9 mouse cellular contexts compared by ENCODE assay signal in the genomic region with DNA sequence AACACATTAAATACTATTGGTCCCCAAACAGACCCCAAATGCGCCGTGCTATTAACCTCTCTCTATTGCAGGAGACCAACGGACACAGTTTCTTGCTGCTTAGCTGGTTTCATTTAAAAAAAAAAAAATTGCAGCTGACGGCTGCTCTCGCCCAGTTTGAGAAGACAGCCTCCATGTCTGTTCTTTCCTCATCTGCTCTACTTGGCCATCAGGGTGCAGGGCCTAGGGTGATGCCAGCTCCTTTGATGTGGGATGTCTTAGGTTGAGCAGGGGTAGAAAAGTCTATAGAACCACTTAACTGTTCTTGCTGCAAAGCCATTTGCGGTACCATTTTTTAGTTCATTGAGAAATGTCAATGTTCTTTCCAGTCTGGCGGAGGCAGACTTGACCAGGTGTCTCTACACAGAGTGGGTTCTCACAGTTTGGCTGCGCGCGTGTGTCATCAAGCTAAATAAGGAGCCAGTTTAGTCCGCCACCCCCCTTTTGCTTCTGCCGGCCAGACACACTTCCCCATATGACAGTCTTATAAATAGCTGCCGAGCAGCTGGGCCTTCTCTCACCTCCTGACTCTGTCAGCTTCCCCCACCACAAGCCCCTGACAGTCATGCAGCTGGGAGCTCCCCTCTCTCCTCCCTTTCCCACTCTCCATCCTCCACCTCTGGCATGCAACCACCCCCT.
DNase-seq lines count a peak whose midpoint lies in the region; ATAC-seq and TF ChIP-seq lines count a peak whose summit lies in the region.
"Had no signal": no experiment of that assay in that cellular context is flagged by ENCODE, and none has a peak within 500 bp of the region (broad histone marks: within the 10 kb centered on the region; RNA-seq: fewer than 3 reads in every experiment).

No protein-coding gene starts in this region.

- TF ChIP-seq EP300 in heart, adult 2 months (IDR thresholded peaks at IDR 0.05; ENCODE audit: insufficient read depth, low read depth, low read length) = peak; percentile 82

- intact Hi-C loops in heart, adult 2 months (cut with DNase I) = no loop called here
- intact Hi-C loops in left cerebral cortex, postnatal 4 days (cut with DNase I) = no loop called here

- no peaks in the 10 kb centered on the region for H3K36me3 ChIP-seq in heart, adult 2 months (ENCODE audit: control insufficient read depth, insufficient read depth, low read length)
- H3K36me3 ChIP-seq in kidney, embryonic 15.5 days = no peaks in the 10 kb centered on the region
- no peaks in the 10 kb centered on the region for H3K36me3 ChIP-seq in spleen, adult 2 months (ENCODE audit: control insufficient read depth, insufficient read depth, low read length)
- H3K36me3 ChIP-seq in midbrain, embryonic 16.5 days (ENCODE audit: control insufficient read depth, insufficient read depth, low read length) = no peaks in the 10 kb centered on the region

- no peak; the same call in 1 of the 2 replicates for TF ChIP-seq CTCF in heart, adult 2 months (IDR thresholded peaks at IDR 0.05)
- TF ChIP-seq CTCF in spleen, adult 2 months (IDR thresholded peaks at IDR 0.05; ENCODE audit: extremely low read depth, insufficient read depth, insufficient read length, insufficient replicate concordance) = no peak

- no peak overlapping the region for H3K4me2 ChIP-seq in kidney, embryonic 15.5 days
- H3K4me2 ChIP-seq in midbrain, embryonic 16.5 days (ENCODE audit: low read length) = no peak overlapping the region

- TF ChIP-seq POLR2A in heart, adult 2 months (IDR thresholded peaks at IDR 0.05; ENCODE audit: insufficient read depth, low read depth, low read length) = no peak
- TF ChIP-seq POLR2A in spleen, adult 2 months (IDR thresholded peaks at IDR 0.05; ENCODE audit: low read depth, low read length) = no peak

- H3K9me3 ChIP-seq in kidney, embryonic 15.5 days (replicated peaks) = no peaks in the 10 kb centered on the region
- H3K9me3 ChIP-seq in midbrain, embryonic 16.5 days (replicated peaks; ENCODE audit: control insufficient read depth, low read length, poor library complexity, severe bottlenecking) = no peaks in the 10 kb centered on the region

- no peaks in the 10 kb centered on the region for H3K79me2 ChIP-seq in heart, adult 2 months (replicated peaks; ENCODE audit: control insufficient read depth, insufficient read depth, low read length)

- peak; percentile 81 for ATAC-seq in kidney, embryonic 15.5 days (replicated peaks; ENCODE audit: low FRiP score)
- no peak for ATAC-seq in midbrain, embryonic 16.5 days
- no peak for ATAC-seq in inflammation-experienced regulatory T-cells, adult 6 months

- H3K4me1 ChIP-seq in heart, adult 2 months (ENCODE audit: control insufficient read depth, insufficient read depth, low read length) = peaks cover 3% of the 10 kb centered on the region
- H3K4me1 ChIP-seq in kidney, embryonic 15.5 days = peaks cover 17% of the 10 kb centered on the region
- peaks cover 9% of the 10 kb centered on the region for H3K4me1 ChIP-seq in spleen, adult 2 months (ENCODE audit: control insufficient read depth, insufficient read depth, insufficient read length)
- H3K4me1 ChIP-seq in midbrain, embryonic 16.5 days (ENCODE audit: control insufficient read depth, insufficient read depth, low read length) = peaks cover 7% of the 10 kb centered on the region; the same call in 1 of the 2 replicates

- 68% methylated on average over 13 of the region's 13 CpGs for WGBS in heart, adult 2 months
- 51% methylated on average over 13 of the region's 13 CpGs for WGBS in kidney, embryonic 15.5 days
- 12% methylated on average over 13 of the region's 13 CpGs for WGBS in spleen, adult 2 months
- WGBS in midbrain, embryonic 16.5 days = 83% methylated on average over 13 of the region's 13 CpGs

- H3K9ac ChIP-seq in heart, adult 2 months (ENCODE audit: low read depth, low read length) = no peak overlapping the region
- no peak overlapping the region for H3K9ac ChIP-seq in kidney, embryonic 15.5 days
- no peak overlapping the region for H3K9ac ChIP-seq in midbrain, embryonic 16.5 days (ENCODE audit: low read depth, low read length)
- H3K9ac ChIP-seq: liver, embryonic 14.5 days had no signal

- H3K27me3 ChIP-seq in heart, adult 2 months (ENCODE audit: control insufficient read depth, insufficient read depth, low read length) = no peaks in the 10 kb centered on the region
- no peaks in the 10 kb centered on the region for H3K27me3 ChIP-seq in kidney, embryonic 15.5 days
- no peaks in the 10 kb centered on the region for H3K27me3 ChIP-seq in spleen, adult 2 months (ENCODE audit: control insufficient read depth, insufficient read depth, low read length)
- H3K27me3 ChIP-seq in midbrain, embryonic 16.5 days (ENCODE audit: control insufficient read depth, insufficient read depth, low read depth, low read length) = no peaks in the 10 kb centered on the region

- H3K27ac ChIP-seq in heart, adult 2 months = peak overlapping the region; percentile 32
- 0 out of 2 replicates have a peak overlapping the region, but pooled peaks have one; percentile 18 for H3K27ac ChIP-seq in kidney, embryonic 15.5 days
- H3K27ac ChIP-seq in spleen, adult 2 months (ENCODE audit: insufficient read depth, low read length) = peak overlapping the region; percentile 30; the same call in 1 of the 2 replicates
- no peak overlapping the region for H3K27ac ChIP-seq in midbrain, embryonic 16.5 days (ENCODE audit: low read length)
- H3K27ac ChIP-seq: liver, embryonic 14.5 days had no signal

- no peak overlapping the region for H3K4me3 ChIP-seq in heart, adult 2 months
- no peak overlapping the region for H3K4me3 ChIP-seq in kidney, embryonic 15.5 days (replicated peaks)
- no peak overlapping the region for H3K4me3 ChIP-seq in spleen, adult 2 months (ENCODE audit: extremely low read depth, insufficient read depth, insufficient read length)
- H3K4me3 ChIP-seq in midbrain, embryonic 16.5 days (ENCODE audit: low read depth, low read length) = no peak overlapping the region

- DNase-seq in spleen, adult 18-20 months = peak; percentile 26 to 44
- no peak for DNase-seq in spleen, adult 12 weeks (ENCODE audit: low spot score)
- DNase-seq in heart, adult 2 months = peak; percentile 39 to 66
- DNase-seq in left cerebral cortex, postnatal 4 days = peak; percentile 16
- peak; percentile 49 to 55 for DNase-seq in spleen, adult 2 months (ENCODE audit: low read depth in 1 of 2, low spot score in 2 of 2)
